Mouse (Mus musculus) neural tube, embryonic 11.5 days (tissue): ENCODE results near the gene Lars2. TPM values are rescaled to one million over a fixed set of nuclear protein-coding genes. Genes with fewer than 3 reads are reported as not detected.

Experiments used
- ATAC-seq: fragments of 200-750 bp; cut with Nextera tagmentation; 2 replicates; pipeline ENCODE4 v1.8.0; 2017; ENCODE audit warnings: moderate number of reproducible peaks, mild to moderate bottlenecking, moderate TSS enrichment, moderate library complexity; ENCODE audit not compliant: insufficient read depth, low FRiP score, low TSS enrichment
- DNase-seq: peaks from one replicate; pipeline ENCODE4 v3.0.0-alpha.2; 2015; ENCODE audit warnings: low spot score
- H3K27ac ChIP-seq: fragments of 300-500 bp; sonication (generic); 2 replicates; pipeline ENCODE4 v1.5.1; 2014; ENCODE audit warnings: low read depth, mild to moderate bottlenecking, low read length
- H3K27me3 ChIP-seq: fragments of 300-500 bp; sonication (generic); 2 replicates; pipeline ENCODE4 v1.6.1; 2014; ENCODE audit warnings: mild to moderate bottlenecking, low read length, mixed read lengths; ENCODE audit not compliant: control insufficient read depth, insufficient read depth
- H3K36me3 ChIP-seq: fragments of 300-500 bp; sonication (generic); 2 replicates; pipeline ENCODE4 v1.6.1; 2014; ENCODE audit warnings: mild to moderate bottlenecking, low read length, moderate library complexity, mixed read lengths; ENCODE audit not compliant: control insufficient read depth, insufficient read depth
- H3K4me1 ChIP-seq: fragments of 300-500 bp; sonication (generic); 2 replicates; pipeline ENCODE4 v1.6.1; 2014; ENCODE audit warnings: low read length, mixed read lengths; ENCODE audit not compliant: control insufficient read depth, insufficient read depth
- H3K4me2 ChIP-seq: fragments of 300-500 bp; sonication (generic); 2 replicates; pipeline ENCODE4 v1.6.1; 2014; ENCODE audit warnings: low read depth, mild to moderate bottlenecking, moderate library complexity
- H3K4me3 ChIP-seq: fragments of 300-500 bp; sonication (generic); 2 replicates; pipeline ENCODE4 v1.5.1; 2014; ENCODE audit warnings: low read depth, low read length
- H3K9ac ChIP-seq: fragments of 300-500 bp; sonication (generic); 2 replicates; pipeline ENCODE4 v1.6.1; 2014; ENCODE audit warnings: mild to moderate bottlenecking, low read length
- H3K9me3 ChIP-seq: fragments of 300-500 bp; sonication (generic); 2 replicates; pipeline ENCODE4 v1.6.1; 2016; ENCODE audit warnings: low read length; ENCODE audit not compliant: control insufficient read depth
- WGBS: fragments of 180-500 bp; shearing (Covaris S2); extraction: QIAGEN DNeasy Blood & Tissue Kit; methylation state at CpG from one replicate; pipeline ENCODE4 v1.1.7; 2014; 5-methylcytosine and 5-hydroxymethylcytosine counted together
- polyA plus RNA-seq: library from polyadenylated mRNA; unstranded; fragments of >200 nt; fragmentation: Nextera tagmentation; extraction: Ambion mirVana; gene quantifications from 2 replicates; pipeline ENCODE4 v1.2.1, GENCODE M21; 2014

The Lars2 gene
- polyA plus RNA-seq, 1 experiment from 2014 or later: 1,025 TPM

DNA sequence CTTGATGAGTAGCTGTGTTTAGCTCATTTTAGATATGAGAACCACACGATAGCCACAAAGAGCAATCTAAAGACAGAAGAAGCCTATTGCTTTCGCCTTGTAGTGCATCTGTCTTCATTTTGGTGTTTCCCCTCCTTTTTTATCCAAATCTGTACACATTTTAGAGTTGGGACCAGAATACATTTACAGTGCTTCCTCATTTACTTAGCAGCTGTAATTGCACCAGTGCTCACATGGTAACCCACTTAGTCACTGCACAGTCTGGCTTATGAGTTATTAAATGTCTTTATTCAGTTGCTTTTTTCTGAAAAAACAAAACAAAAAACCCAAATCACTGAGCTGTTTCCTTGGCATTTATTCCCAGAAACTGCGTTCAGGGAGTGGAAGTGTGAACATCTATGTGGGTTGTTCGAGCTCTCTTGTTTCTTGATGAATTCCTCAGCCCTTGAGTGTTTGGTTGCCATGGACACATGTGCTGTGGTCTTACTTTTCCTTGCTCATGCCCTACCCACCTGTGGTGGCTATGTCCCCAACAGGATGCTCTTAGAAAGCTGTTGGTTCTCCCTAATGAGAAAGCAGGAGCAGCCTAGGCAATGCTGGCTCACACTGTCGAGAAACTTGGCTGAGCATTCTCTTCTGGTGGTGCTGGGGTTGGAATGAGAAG lies 136.6 kb downstream of the Lars2 start:
- Histone ChIP-seq H3K4me2 (no peak overlapping the region), H3K27me3 (no peaks in the 10 kb centered on the region), H3K36me3 (peaks cover 2% of the 10 kb centered on the region; the same call in 1 of the 2 replicates), H3K9me3 (no peaks in the 10 kb centered on the region), H3K4me1 (no peaks in the 10 kb centered on the region), H3K9ac (no peak overlapping the region), H3K27ac (no peak overlapping the region), H3K4me3 (no peak overlapping the region)
- ATAC-seq: no peak
- 86% methylated on average over 5 of the region's 5 CpGs for WGBS
- DNase-seq: no peak

DNA sequence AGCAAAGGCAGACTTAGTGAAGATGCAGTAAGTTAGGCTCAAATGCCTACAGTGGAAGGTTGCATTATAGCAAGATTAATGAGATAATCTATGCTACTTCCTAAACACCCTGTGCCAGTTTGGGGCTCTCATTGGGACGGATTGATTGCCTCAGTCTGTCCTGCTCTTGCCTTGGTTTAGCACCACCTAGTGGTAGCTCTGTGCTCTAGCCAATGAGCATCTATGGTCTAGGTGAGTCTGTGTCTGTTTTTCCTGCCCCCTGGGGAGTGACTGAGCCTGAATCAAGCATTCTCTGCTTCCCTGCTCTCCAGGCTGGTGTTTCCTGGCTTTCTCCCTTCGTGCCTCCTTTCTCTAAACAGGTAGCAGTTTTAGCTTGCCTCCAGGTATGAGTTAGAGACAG lies 137.6 kb downstream of the Lars2 start:
- H3K9me3 ChIP-seq: no peaks in the 10 kb centered on the region
- WGBS: 9% methylated on average over 2 of the region's 2 CpGs

DNA sequence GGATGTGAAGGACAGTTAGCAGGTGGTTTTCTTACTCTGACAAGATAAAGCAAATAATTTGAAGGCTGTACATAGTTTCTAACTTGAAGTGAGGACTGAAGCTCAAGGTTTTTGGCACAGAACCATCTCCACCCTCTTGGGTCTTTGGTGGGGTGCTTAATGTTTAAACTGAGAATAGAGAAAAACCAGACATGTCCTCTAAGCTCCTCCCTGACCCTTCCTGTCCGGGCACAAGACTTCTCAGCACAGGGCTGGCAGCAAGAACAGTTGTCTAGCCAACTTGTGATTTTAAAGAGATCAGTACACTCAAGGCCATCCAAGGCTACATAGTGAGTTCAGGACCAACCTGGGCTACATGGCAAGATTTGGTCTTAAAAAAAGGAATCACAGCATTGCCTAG lies 138.9 kb downstream of the Lars2 start:
- DNase-seq: no peak
- WGBS: 78% methylated on average over 1 of the region's 1 CpGs
- no peak overlapping the region for H3K4me2 ChIP-seq

More for the DNA sequence above, 137.6 kb downstream of the Lars2 start:
- Histone ChIP-seq H3K9ac (no peak overlapping the region), H3K27me3 (no peaks in the 10 kb centered on the region), H3K27ac (no peak overlapping the region), H3K36me3 (peaks cover 2% of the 10 kb centered on the region; the same call in 1 of the 2 replicates), H3K4me2 (no peak overlapping the region), H3K4me3 (no peak overlapping the region), H3K4me1 (no peaks in the 10 kb centered on the region)
- ATAC-seq: no peak; the same call in 1 of the 2 replicates
- DNase-seq: peak; percentile 53

DNA sequence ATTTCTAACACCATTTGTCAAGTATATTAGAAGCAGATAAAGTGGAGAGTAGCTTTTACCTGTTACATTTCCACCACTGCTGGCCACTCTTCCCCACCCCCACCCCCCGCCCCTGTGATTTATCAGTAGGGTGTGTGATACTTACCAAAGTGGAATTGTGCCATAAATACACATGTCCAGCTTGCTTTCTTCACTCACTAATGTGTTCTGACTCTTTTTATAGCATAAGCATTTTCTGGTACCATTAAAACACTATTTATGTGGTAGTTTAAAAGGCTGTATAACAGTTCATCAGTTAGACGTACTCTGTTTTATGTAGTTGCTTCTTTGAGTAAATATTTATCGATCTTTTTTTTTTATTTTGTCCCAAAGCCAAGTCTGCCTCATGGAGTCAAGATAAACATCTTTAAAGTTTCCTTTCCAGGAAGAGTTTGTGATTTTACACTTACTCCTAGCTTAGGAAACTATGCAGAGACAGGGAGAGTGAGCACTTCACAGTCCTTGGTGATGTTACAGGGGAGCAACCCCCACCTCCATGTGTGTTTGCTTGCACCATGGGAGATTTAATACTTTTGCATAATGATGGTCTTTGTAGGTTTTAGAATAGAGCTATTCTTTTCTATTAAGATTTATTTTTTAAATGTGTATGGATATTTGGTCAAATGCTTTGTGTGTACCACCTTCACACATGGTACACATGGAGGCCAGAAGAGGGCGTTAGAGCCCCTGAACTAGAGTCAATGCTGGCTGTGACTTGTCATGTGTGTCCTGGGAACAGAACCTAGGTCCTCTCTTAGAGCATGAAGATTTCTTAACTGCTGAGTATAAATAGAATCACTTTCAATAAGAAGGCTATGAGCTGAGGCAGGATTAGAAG lies 139.8 kb downstream of the Lars2 start:
- Histone ChIP-seq H3K9ac (no peak overlapping the region), H3K27me3 (no peaks in the 10 kb centered on the region), H3K4me1 (no peaks in the 10 kb centered on the region), H3K36me3 (peaks cover 2% of the 10 kb centered on the region; the same call in 1 of the 2 replicates), H3K4me2 (no peak overlapping the region), H3K27ac (no peak overlapping the region), H3K9me3 (no peaks in the 10 kb centered on the region), H3K4me3 (no peak overlapping the region)
- WGBS: 81% methylated on average over 4 of the region's 4 CpGs
- ATAC-seq: no peak
- DNase-seq: no peak

More for the DNA sequence above, 138.9 kb downstream of the Lars2 start:
- Histone ChIP-seq H3K27ac (no peak overlapping the region), H3K27me3 (no peaks in the 10 kb centered on the region), H3K4me3 (no peak overlapping the region), H3K4me1 (no peaks in the 10 kb centered on the region), H3K9ac (no peak overlapping the region), H3K36me3 (peaks cover 2% of the 10 kb centered on the region; the same call in 1 of the 2 replicates), H3K9me3 (no peaks in the 10 kb centered on the region)
- no peak for ATAC-seq

DNA sequence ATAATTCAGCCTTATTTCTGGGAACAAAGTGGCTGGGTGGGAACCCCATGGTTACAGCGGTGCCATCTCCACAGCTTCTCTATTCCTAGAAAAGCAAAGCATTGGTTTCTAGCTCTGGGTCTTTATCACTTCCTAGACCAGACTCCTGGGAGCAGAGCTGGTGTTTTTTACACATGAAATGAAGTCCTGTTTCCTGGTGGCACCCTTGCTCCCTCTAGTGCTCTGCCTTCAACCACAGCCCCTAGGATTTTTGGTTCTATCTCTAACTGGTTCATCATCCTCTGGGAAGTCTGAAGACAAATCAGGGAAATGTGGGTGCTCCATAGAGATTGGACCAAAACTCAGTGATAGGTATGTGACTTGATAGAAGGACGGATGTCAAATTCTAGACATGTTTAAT lies 140.7 kb downstream of the Lars2 start:
- H3K36me3 ChIP-seq: peaks cover 2% of the 10 kb centered on the region; the same call in 1 of the 2 replicates
- ATAC-seq (no peak), DNase-seq (no peak)
- WGBS: 86% methylated on average over 2 of the region's 2 CpGs
- H3K4me1 ChIP-seq: no peaks in the 10 kb centered on the region
- no peak overlapping the region for H3K4me3 ChIP-seq
- no peaks in the 10 kb centered on the region for H3K27me3 ChIP-seq
- no peaks in the 10 kb centered on the region for H3K9me3 ChIP-seq
- H3K27ac ChIP-seq: no peak overlapping the region
- no peak overlapping the region for H3K9ac ChIP-seq
- no peak overlapping the region for H3K4me2 ChIP-seq

DNA sequence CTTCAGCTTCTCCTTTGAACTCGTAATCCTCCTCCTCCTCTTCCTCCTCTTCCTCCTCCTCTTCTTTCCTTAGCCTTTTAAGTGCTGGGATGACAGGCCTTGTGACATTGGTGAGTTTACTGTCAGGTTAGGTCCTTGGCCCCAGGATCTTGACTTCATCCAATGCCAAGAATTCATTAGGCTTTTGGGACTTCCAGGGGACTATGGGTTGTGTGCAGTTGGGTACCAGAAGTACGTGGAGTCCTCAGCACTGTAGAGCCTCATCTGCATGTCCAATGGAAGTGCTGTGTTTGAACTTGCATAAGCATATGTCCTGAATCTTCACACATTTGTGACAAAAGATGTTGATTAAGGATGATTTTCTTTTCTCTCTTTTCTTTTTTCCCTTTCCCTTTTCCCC lies 142.3 kb downstream of the Lars2 start:
- 87% methylated on average over 2 of the region's 2 CpGs for WGBS
- H3K36me3 ChIP-seq: no peaks in the 10 kb centered on the region

DNA sequence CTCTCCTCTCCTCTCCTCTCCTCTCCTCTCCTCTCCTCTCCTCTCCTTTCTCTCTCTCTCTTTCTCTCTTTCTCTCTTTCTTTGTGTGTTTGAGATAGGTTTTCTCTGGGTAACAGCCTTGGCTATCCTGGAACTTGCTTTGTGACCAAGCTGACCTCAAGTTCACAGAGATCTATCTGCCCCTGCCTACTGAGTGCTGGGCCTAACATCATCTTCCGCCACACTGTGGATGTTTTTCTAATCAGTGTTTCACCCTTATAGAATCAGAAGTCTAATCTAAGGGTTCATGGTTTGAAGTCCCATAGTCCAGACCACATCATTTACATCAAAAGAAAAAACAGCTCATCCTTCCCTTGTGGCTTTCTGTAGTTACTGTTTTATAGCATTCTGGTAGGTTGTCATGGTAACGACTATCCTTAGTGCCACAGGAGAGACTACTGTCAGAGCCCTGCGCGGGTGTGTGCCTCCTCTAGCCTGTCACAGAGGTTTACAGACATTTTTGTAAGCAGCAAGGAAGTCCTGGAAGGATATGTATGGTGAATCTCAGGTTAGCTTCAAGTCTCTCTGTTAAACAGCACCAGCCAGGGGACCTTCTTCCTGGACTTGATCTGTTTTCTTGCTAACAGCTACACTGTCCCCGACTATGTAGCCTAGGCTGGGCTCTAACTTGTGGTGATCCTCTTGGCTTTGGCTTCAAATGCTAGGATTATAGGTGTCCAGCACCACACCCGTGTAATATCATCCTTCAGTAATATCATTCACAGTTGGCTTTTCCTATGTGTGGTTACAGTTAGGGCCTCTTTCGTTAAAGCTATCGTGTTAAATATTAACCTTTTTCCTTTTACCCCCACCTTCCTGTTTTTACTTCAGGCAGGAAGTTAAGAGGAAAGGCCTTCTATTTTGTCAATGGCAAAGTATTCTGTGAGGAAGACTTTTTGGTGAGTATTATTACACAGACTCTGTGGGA lies 143.2 kb downstream of the Lars2 start:
- Histone ChIP-seq H3K36me3 (no peaks in the 10 kb centered on the region), H3K4me2 (no peak overlapping the region), H3K4me3 (no peak overlapping the region), H3K4me1 (no peaks in the 10 kb centered on the region), H3K27me3 (no peaks in the 10 kb centered on the region), H3K9ac (no peak overlapping the region), H3K27ac (no peak overlapping the region), H3K9me3 (no peaks in the 10 kb centered on the region)
- DNase-seq (no peak), ATAC-seq (no peak)
- 76% methylated on average over 8 of the region's 8 CpGs for WGBS

More for the DNA sequence above, 142.3 kb downstream of the Lars2 start:
- Histone ChIP-seq H3K4me2 (no peak overlapping the region), H3K27ac (no peak overlapping the region), H3K4me3 (no peak overlapping the region), H3K27me3 (no peaks in the 10 kb centered on the region), H3K9ac (no peak overlapping the region), H3K9me3 (no peaks in the 10 kb centered on the region), H3K4me1 (no peaks in the 10 kb centered on the region)
- ATAC-seq (no peak), DNase-seq (no peak)

DNA sequence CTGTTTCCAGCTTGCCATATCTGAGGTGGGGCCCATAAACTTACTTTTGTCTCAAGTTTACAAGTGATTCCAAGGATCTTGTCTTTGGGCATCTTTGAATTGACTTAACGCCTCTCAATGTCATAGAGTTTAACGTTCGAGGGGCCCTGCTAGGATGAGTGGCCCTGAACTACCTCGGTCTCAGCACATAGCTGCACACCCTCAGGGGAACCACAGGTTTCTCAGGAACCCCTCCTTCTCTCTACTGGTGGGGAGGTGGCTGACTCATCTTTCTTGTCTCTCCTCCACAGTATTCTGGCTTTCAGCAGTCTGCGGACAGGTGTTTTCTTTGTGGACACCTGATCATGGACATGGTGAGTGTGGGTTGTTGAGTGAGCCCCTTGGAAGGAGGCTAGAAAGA lies 144.2 kb downstream of the Lars2 start:
- H3K36me3 ChIP-seq: no peaks in the 10 kb centered on the region
- ATAC-seq (no peak), DNase-seq (no peak)
- H3K9me3 ChIP-seq: no peaks in the 10 kb centered on the region
- no peak overlapping the region for H3K9ac ChIP-seq
- H3K27me3 ChIP-seq: no peaks in the 10 kb centered on the region
- H3K27ac ChIP-seq: no peak overlapping the region
- WGBS: 95% methylated on average over 5 of the region's 5 CpGs
- no peak overlapping the region for H3K4me2 ChIP-seq
- no peak overlapping the region for H3K4me3 ChIP-seq
- H3K4me1 ChIP-seq: no peaks in the 10 kb centered on the region
